Mouse (Mus musculus) cerebellum, postnatal 4 days (tissue): ENCODE results near the gene Ednrb.
"Not testable (repeated sequence)": the region's sequence is repeated elsewhere in the genome, so short reads cannot be mapped to it uniquely, and the experiment has no call there.

ENCODE experiments used
- DNase-seq, 2 experiments: peaks; one replicate each; pipeline ENCODE4 v3.0.0; 2022; ENCODE audit warnings: low spot score in 2 of 2, mixed read lengths in 1 of 2

Gene Ednrb

DNA sequence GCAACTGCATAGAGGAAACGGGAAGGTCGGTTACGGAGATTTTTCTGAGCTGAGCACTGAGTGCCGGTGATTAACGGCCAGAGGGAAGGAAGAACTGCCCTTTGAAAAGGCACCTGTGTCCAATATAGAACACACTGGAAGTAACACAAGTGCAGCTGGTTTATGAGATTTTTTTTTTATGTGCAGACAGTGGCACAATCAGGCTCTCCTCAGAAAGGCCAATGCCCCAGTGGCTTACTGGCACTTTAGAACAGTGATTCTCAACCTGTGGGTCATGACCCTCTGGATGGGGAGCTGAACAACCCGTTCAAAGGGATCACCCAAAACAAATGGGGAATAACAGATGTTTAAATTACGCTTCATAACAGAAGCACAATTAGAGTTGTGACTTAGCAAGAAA, 20.7 kb downstream of the Ednrb start:
- no peak for DNase-seq

DNA sequence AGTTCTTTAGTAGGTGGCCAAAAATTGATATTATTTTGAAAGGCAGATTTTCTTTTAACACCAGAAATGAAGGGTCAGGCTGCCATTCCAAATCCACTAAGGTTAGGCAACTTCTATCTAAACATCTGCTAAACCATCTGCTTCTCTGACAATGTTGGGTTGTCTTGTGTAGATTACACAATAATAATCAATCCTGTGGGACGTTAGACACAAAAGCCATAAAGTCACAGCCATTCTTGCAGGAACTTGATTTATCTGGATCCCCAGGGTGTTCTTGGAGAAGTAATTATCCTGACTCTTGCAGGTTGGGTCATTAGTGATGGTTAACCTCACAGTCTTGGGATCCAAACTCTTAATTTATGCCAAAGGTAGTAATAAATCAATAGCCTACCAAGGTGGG, 21.6 kb downstream of the Ednrb start:
- no peak for DNase-seq

DNA sequence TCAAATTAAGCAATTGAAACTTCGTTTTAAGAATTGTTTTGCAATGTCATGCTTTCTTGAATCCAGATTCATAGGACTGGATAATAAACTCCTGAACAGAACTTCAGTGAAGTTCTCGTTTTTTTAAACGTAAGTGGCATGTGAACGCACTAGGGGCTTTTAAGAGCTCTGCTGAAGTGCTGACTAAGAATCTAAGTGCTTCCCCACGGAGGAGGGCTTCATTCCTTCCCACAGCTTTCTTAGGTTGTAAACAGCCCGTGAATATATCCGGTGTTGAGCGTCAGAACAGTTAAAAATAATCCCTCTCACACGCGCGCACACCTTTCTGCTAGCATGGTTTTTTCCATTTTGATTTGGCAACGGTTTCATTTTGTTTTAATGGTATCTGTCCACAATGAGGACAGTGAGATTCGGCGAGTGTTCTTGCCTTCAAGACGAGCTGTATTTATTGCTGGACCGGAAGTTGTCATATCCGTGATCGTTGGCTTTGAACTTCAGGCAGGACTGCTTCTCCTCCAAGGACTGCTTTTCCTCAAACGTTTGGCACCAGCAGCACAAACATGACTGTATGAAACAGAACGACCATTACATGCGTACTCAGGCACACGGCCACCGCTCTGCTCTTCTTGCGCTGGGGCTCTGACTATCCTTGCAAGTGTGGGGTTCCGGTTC, 27.4 kb downstream of the Ednrb start:
- no peak for DNase-seq

DNA sequence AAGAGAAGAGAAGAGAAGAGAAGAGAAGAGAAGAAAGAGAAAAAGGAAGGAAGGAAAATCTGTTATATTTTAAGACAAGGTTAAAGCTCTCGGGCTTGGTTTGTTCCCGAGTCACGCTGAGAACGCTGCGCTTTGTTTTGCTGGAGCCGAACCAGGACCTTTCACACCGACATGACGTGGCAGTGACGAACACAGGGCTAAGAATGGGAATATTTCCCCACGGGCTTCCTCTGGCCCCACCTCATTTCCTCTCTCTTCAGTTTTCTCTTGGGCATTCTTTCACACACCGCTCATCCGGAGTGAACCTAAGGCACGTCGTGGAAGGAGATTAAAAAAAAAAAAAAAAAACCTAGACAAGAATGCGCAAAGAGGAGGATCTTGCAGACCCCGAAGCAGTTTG, 28.7 kb downstream of the Ednrb start:
- no peak for DNase-seq

DNA sequence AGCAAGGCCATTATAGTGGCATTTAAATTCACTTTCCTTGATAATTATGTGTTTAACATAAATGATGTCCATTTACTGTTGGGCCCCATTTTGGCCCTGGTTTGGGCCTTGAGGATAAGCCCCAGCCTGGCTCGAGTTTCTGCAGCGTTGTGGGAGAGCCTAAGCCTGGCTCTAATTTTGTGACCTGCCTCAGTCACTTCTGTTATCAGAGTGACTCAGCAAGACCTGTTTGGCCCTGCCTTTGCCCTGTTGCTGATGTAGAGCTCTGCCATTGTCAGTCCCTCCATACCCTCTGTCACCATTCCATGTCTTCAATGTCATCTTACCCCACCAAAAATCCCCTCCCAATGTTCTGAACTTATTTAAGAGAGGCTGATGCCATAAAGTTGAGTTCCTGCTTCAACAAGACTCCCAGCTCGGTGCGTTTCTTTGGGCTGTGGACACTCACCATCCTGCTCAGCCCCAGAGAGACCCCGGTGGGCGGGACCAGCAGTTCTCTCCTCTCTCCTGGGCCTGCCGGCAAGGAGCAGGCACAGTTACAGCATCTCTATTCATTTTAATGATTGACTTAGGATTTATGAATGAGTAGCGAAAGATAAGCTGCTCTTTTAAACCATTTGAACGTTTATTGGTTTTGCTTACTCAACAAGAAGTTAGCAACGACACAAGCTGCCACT, 30.0 kb downstream of the Ednrb start:
- DNase-seq = no peak

DNA sequence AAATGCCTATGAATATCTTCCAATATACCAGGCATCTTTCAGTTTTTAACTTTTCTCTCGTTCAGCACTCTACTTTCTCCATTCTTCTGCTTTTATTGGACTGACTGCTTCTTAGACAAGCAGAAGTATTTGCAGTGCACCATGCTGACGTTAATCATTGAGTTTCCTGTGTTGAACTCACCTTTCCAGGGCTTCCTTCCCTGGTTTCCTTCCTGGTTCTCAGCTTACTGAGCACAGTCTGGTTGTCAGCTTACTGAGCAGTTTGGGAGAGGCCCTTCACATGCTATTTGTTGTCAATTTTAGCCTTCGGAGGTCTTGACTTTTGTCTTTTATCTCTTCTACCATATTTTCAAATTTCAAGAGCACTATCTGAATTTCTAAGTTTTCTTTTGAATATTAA, 31.0 kb downstream of the Ednrb start:
- no peak for DNase-seq

DNA sequence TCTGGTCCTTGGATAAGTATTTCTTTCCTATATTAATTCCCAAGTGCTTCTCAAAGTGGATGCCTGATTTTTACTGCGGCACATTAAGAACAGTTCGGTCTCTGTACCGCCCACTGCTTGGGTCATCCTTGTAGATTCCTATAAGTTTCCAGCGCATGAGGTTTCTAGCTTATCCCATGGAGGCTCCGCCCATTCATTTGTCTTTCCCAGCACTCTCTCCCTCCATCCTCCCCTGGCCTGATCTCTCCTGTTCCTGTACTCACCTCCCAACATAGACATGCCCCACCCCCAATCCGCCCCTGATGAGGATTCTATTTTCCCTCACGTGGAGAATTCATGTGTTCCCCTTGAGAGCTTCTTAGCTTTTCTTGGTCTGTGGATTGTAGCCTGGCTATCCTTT, 32.9 kb downstream of the Ednrb start:
- no peak for DNase-seq

DNA sequence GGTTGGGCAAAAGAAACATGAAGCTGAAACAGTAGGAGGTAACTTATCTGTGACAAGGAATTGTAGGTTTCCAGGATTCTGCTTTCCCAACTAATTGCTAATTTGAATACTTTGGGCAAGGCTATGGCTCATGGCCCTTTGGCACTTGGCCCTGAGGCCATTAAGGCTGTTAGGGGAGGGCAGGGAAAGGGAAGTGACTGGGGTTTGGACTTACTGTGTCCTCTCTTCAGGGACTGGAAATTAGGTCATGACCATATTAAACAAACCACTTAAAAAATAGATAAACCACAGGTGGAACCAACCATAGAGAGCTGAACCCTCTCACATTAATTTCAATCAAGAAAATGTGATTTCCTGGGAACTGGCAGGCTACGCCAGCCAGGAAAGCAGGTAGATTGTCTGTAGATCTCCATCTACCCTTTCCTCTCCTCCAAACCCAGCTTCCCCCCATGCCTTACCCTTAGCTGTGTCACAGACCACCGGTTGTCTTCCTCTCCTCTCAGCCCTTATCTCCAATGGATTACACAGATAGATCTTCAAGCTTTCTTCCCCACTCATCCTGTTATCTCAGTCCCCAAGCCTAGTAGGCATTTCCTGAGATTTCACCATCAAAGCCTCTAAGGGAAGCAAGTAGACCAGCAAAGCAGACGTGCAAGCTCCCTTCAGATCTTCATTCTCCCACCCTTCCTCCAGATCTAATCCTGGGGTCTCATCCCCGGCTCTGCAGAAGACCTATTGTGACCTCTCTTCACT, 40.1 kb downstream of the Ednrb start:
- no peak for DNase-seq

DNA sequence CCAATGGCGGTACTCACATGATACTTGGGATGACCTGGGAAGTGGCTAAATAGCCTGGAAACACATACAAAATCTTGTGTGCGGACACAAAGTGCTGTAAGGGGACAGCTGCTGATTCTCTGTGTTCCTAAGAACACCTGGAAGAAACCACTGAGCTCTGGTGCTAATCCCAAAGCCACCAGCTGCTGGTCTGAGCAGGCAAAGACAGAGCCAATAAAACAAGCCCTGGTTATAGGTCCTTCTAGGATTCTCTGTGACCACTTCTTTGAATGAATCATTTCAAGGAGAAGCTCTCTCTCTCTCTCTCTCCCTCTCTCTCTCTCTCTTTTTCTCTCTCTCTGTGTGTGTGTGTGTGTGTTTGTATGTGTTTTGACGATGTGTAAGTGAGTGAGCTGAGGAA, 47.1 kb downstream of the Ednrb start:
- no peak for DNase-seq

DNA sequence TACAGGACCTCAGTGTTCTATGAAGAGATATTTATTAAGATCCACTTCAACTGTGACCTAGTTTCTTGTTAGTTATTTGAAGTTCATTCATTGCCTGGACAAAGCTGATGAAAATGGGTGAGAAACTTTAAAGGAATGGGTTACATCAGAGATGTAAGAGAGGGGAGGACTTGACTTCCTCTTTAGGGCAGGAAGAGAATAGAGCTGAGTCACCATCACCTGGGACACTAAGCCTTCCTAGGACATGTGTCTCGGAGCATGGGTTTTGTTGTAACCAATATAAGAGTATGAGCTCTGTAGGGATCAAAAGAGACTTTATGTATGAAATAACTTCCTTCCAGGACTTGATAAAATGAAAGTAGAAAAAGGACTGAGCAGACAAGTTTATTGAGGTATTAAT, 48.6 kb downstream of the Ednrb start:
- no peak for DNase-seq

DNA sequence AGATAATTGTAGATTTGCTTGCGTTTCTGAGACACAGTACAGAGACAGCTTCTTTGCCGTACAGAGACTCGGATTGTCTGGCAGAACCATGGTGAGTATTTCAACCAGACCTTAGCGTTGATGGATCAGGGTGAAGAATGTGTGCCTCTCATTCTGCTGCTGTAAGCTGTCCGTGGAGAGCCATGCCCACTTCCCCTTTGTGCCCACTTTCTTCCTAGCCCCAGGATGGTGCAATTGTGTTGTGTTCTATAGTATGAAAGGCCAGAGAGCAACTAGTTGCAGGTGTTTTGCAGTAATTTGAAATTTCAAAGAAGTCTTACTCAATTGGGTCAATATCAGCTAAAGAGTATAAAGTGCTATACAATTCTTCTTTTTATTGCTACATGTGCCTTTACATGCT, 50.8 kb downstream of the Ednrb start:
- DNase-seq = no peak

DNA sequence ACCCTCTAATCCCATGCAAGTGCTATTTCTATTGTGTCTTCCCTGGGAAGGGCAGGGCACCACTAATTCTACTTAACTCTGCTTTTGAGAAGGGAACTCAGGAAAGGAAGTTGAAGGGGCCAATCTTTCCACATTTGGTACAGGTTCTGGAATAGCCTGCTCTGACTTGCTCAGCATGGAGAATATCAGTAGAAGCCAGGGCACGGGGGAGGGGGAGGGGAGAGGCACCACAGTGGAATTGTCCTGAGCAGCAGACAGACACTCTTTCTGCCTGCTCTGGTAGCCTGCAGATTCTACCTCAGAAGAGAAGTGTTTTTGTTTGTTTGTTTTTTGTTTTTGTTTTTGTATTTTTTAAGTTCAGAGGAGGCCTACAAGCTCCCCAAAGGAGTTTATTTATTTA, 51.5 kb downstream of the Ednrb start:
- no peak for DNase-seq

DNA sequence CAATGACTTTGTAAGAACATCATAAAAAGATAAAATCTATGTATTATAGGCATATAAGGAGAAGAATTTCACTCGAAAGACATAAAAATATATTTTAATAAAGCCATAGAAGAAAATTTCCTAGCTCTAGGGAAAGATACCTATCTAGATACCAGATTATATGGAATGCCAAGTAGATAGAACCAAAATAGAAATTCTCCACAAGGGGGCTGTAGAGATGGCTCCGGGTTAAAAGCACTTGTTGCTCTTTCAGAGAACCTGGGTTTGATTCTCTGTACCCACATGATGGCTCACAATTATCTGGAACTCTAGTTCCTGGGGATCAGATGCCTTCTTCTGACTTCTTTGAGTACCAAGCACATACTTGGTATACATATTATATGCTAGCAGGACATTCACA, 56.7 kb downstream of the Ednrb start:
- no peak for DNase-seq

DNA sequence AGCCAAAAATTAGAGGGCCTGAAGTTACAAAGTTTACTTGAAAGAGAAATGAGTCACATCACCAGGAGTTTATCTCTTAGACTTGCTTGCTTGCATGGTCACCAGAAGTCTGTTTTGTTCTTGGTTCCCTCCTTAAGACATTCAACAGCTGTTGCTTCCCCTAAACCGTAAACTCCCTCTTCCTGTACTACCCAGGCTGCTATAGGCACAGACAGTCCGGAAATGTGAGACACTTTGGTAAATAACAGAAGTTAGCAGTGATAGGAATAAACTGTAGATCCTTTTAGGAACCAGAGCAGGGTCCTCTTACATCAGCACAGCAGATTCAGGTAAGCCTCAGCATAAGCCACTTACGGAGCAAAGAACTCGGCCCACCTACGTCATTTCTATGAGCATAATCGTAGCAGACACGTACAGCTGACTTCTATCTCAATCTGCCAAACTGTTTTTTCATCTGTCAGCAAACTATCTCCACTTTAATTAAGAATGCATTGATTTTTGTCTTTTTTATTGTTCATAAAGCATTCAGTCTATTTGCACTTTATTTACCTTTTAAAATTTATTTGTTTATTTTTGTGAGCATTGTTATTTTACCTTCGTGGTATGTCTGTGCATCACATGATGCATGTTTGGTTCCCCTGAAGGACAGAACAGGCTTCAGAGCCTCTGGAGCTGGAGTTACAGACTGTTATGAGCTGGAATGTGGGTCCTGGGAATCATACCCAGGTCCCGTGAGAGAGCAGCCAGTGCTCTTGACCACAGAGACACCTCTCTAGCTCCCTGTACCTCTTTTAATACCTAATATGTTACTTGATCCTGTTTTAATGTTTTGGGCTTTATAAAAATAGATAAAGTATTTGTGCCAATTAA, 58.9 kb downstream of the Ednrb start:
- DNase-seq = no peak

DNA sequence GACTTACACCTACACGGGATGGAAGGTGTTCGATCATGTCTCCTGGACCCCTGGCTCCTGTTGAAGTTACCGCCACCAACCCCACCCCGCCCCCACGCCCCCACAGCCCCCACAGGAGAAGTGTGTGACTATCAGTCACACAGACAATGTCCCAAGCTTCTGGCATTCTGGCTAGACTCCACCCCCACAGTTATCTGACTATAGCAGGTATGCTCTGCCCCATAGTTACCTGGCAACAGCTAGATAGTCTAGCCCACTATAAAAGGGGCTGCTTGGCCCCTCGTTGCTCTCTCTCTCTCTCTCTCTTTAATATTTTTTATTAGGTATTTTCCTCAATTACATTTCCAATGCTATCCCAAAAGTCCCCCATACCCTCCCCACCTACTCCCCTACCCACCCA, 63.9 kb downstream of the Ednrb start:
- DNase-seq = not testable (repeated sequence)

DNA sequence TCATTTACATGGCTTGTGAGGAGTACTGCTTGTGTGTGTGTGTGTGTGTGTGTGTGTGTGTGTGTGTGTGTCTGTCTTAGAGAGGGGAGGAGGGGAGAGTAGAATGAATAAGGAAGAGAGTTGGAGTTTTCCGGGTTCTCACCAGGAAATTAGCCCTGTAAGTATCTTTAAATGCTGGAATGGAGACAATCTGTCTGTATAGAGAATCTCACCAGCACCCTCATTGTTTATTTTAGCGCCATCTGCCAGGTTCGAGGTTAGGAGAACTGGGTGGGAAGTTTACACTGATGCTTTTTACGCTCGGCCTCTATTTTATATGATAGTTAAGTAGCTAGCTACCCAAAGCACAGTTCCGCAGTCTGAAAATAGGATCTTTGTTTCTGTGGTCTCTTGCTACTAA, 64.9 kb downstream of the Ednrb start:
- DNase-seq = no peak

DNA sequence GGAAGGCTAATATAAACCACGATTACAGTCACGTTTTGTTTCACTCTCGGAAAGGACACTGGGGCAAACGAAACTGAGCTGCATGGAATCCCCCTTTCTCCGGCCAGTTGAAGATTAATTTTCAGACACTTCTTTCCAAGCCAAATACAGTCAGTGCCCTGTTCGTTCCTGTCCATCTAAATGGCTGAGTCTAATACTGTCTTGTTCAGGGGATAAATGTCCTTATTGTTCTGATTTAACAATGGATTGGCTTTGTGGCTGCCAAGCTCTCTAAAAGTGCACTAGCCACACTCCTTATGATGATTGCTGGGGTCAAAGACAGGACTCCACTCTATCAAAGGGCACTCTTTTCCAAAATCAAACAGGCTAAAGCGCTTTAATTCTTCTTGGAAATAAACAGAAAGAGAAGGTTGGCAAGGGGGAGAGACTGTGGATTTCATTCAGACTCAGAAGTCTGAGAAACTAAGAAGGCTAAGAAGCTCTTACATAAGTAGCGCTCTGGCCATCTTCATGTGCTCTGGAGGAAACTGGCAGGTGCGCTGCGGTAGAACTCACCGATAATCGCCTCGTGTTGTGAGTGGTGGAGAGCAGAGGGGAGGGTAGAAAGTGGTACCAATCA, 65.6 kb downstream of the Ednrb start:
- no peak for DNase-seq

DNA sequence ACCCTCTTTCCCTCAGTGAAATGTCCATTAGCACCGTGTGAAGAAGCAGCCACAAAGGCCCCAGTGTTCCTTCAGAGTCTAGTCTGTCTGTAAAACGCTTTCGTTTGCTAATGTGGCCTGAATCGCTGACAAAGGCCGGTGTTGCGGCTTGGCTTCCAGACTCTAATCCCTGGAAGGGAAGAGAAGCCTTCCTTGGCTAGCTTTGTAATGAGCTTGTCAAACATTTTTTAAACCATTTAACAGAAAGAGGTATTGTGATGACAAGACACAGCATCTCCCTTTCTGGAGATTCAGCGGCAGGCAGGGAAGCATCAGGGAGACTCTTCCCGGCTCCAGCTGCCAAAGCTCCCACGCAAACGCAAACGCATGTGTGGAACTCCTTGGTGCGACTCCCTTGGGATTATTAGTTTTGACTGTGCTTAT, 66.2 kb downstream of the Ednrb start:
- peak in 1 of 2 experiments; percentile 23 for DNase-seq

DNA sequence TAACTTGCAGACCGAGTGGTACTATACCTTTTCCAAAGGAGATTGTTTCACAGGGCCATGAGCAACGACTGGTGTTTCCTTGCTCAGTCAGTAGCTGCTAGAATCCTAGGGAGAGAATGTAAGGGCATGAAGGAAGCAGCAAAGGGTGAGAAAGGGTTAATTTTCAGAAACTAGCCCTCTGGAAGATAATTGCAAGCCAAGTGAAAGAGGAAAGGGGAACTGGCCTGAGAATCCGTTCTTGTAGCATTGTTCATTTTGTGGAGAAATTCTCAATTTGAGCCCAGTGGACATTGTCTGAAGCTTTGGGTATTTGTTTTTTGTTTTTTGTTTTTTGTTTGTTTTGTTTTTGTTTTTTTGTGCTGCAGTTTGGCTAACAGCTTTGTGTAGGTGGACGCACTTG, 66.8 kb downstream of the Ednrb start:
- DNase-seq = no peak

DNA sequence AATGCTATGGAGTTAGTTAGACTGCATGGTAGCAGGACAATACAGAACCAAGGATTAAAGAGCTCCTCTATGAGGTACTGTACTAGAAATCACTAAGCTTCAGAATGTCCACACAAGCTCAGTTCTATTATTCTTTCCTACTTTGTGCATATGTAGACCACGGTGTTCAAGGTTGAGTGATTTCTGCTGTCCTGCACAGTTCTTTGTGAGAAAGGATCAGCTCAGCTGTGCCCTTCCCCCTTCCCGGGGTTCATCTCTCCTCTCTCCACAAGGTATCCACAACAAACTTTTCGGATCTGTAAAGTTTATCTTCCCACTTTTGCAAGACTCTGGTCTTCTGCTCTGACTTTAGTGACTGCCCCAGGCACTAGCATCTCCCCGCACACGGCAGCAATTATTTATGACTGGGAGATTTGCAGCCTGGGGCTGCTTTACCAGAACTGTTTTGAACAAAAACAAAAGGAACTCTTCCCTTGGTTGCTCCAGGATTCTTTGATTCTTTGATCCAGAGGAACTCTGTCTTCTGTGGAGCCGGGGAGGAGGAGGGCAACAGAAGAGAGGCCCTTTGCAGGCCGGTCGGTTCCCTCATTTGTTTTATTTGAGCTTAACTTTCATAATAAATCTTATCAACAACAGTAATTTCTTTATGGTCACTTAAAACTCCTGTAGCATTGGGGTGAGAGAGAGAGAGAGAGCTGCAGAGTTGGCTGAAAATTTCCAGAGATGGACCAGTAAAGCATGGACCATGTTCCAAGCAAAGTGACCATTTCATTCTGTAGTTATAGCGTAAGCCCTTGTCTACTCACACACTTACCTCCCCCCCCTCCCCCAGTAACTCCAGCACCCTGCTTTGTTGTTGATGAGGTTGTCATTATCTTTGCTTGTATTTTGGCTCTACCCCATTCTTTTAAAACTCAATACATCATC, 74.6 kb downstream of the Ednrb start:
- DNase-seq = no peak

DNA sequence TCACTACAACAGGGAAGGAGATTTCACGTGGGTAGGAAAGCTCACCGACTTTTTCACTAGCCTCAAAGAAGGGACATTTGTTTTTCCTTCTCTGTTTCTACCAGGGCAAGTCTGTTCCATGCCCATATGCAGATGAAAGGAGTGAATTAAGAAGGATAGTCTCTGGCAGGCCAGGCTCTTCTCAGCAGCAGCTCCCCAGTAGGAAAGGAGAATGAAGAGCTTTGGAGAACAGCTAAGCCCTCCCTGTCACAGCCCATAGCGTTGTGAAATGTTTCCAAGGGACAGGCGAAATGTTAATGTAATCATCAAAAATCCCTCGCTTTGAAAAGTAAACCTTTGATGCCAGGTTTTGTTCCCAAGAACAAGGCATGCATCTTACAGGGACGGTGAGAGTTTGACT, 76.7 kb downstream of the Ednrb start:
- DNase-seq = no peak
